Mouse (Mus musculus): ENCODE measurements around the gene Ofcc1. TPM values are rescaled to one million over a fixed set of nuclear protein-coding genes. Genes with fewer than 3 reads are reported as not detected.

The Ofcc1 gene
- total and polyA plus RNA-seq, 3 experiments: 0.27 TPM; not detected in 2

DNA sequence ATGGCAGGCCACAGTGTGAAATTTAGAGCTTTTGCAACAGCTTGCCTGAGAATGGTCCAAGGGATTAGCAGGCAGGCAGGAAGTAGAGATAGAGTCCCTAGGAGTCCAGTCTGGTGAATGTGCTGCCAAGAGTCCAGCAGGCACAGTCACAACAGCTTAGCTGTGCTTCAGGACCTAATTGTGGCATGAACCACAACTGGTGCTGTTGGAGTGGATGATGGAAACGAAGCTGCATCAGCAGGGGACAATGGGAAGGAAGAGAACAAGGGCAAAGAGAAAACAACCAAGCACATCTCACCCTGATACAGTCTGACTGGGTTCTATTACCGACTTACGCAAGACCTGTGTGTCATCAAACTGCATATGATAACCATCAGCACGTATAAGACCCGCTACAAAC, 300.0 kb downstream of the Ofcc1 start:
- Histone ChIP-seq H3K9me3 (replicated peaks) (peaks cover 9% of the 10 kb centered on the region), H3K36me3 (replicated peaks) (no peaks in the 10 kb centered on the region), H3K4me3 (ENCODE audit: low read depth, low read length) (no peak overlapping the region), H3K27me3 (ENCODE audit: insufficient read depth, low read length) (no peaks in the 10 kb centered on the region), H3K4me1 (ENCODE audit: insufficient read depth, low read depth, low read length) (no peaks in the 10 kb centered on the region)
- ATAC-seq (ENCODE audit: extremely low read depth, insufficient number of reproducible peaks, low FRiP score, poor library complexity, severe bottlenecking) (no peak), DNase-seq (ENCODE audit: low spot score) (no peak)
- TF ChIP-seq TAL1 (conservative IDR thresholded peaks at IDR 0.05; ENCODE audit: low read depth, low read length) (no peak), GATA2 (IDR thresholded peaks at IDR 0.05; ENCODE audit: borderline replicate concordance, low read depth, low read length) (no peak), POLR2AphosphoS5 (IDR thresholded peaks at IDR 0.05; ENCODE audit: insufficient replicate concordance, low read depth, low read length) (no peak), CTCF (IDR thresholded peaks at IDR 0.05; ENCODE audit: low read depth, low read length) (no peak), GATA1 (IDR thresholded peaks at IDR 0.05; ENCODE audit: borderline replicate concordance, low read length) (no peak)

DNA sequence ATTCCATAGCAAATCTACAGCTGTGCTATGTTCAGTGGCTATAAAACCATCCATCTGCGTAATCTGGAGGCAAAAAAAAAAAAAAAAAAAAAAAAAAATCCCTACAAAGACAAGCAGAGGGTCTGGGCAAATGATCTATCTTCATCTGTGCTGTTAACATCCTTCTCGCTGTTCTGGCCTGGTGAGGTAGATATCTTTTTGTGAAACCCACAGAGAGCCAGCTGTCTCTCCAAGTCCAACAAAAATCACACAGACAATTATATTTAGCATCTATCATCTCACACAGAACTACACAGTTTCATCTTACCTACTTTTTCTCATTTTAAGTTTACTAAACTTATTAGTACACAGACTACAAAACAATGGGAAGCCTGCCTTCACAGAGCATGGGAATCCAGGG, 323.4 kb downstream of the Ofcc1 start:
- Histone ChIP-seq H3K36me3 (replicated peaks) (no peaks in the 10 kb centered on the region), H3K4me1 (ENCODE audit: insufficient read depth, low read depth, low read length) (no peaks in the 10 kb centered on the region), H3K4me3 (ENCODE audit: low read depth, low read length) (no peak overlapping the region), H3K27me3 (ENCODE audit: insufficient read depth, low read length) (no peaks in the 10 kb centered on the region), H3K9me3 (replicated peaks) (peaks cover 3% of the 10 kb centered on the region; the same call in 1 of the 2 replicates)
- TF ChIP-seq CTCF (IDR thresholded peaks at IDR 0.05; ENCODE audit: low read depth, low read length) (no peak), POLR2AphosphoS5 (IDR thresholded peaks at IDR 0.05; ENCODE audit: insufficient replicate concordance, low read depth, low read length) (no peak)
- no peak for DNase-seq (ENCODE audit: low spot score)
- ATAC-seq (ENCODE audit: extremely low read depth, insufficient number of reproducible peaks, low FRiP score, poor library complexity, severe bottlenecking): no peak

GRCm38 (mm10) chr13:40036981-40037765, 324.1 kb downstream of the Ofcc1 start:
- ATAC-seq (ENCODE audit: extremely low read depth, insufficient number of reproducible peaks, low FRiP score, poor library complexity, severe bottlenecking): no peak
- no peaks in the 10 kb centered on the region for H3K27me3 ChIP-seq (ENCODE audit: insufficient read depth, low read length)
- no peaks in the 10 kb centered on the region for H3K36me3 ChIP-seq (replicated peaks)
- H3K9me3 ChIP-seq (replicated peaks): peaks cover 3% of the 10 kb centered on the region; the same call in 1 of the 2 replicates
- H3K4me1 ChIP-seq (ENCODE audit: insufficient read depth, low read depth, low read length): no peaks in the 10 kb centered on the region
- H3K4me3 ChIP-seq (ENCODE audit: low read depth, low read length): no peak overlapping the region
- no peak for TF ChIP-seq POLR2AphosphoS5 (IDR thresholded peaks at IDR 0.05; ENCODE audit: insufficient replicate concordance, low read depth, low read length)
- no peak for TF ChIP-seq GATA2 (IDR thresholded peaks at IDR 0.05; ENCODE audit: borderline replicate concordance, low read depth, low read length)
- TF ChIP-seq CTCF (IDR thresholded peaks at IDR 0.05; ENCODE audit: low read depth, low read length): no peak
- no peak for TF ChIP-seq TAL1 (conservative IDR thresholded peaks at IDR 0.05; ENCODE audit: low read depth, low read length)
- TF ChIP-seq GATA1 (IDR thresholded peaks at IDR 0.05; ENCODE audit: borderline replicate concordance, low read length): no peak
- DNase-seq (ENCODE audit: low spot score): no peak

- Histone ChIP-seq H3K4me3 (ENCODE audit: low read depth, low read length) (no peak overlapping the region), H3K27me3 (ENCODE audit: insufficient read depth, low read length) (no peaks in the 10 kb centered on the region), H3K9me3 (replicated peaks) (peaks cover 4% of the 10 kb centered on the region; the same call in 1 of the 2 replicates), H3K4me1 (ENCODE audit: insufficient read depth, low read depth, low read length) (no peaks in the 10 kb centered on the region), H3K36me3 (replicated peaks) (no peaks in the 10 kb centered on the region)
- no peak for TF ChIP-seq GATA1 (IDR thresholded peaks at IDR 0.05; ENCODE audit: borderline replicate concordance, low read length)
- no peak for TF ChIP-seq POLR2AphosphoS5 (IDR thresholded peaks at IDR 0.05; ENCODE audit: insufficient replicate concordance, low read depth, low read length)
- no peak for TF ChIP-seq GATA2 (IDR thresholded peaks at IDR 0.05; ENCODE audit: borderline replicate concordance, low read depth, low read length)
- no peak for TF ChIP-seq TAL1 (conservative IDR thresholded peaks at IDR 0.05; ENCODE audit: low read depth, low read length)
- no peak for TF ChIP-seq CTCF (IDR thresholded peaks at IDR 0.05; ENCODE audit: low read depth, low read length)
- ATAC-seq (ENCODE audit: extremely low read depth, insufficient number of reproducible peaks, low FRiP score, poor library complexity, severe bottlenecking) (no peak), DNase-seq (ENCODE audit: low spot score) (no peak)
These were observed 331.8 kb downstream of the Ofcc1 start for GRCm38 (mm10) chr13:40029426-40029825.

- DNase-seq (ENCODE audit: low spot score) (no peak), ATAC-seq (ENCODE audit: extremely low read depth, insufficient number of reproducible peaks, low FRiP score, poor library complexity, severe bottlenecking) (no peak)
- TF ChIP-seq POLR2AphosphoS5 (IDR thresholded peaks at IDR 0.05; ENCODE audit: insufficient replicate concordance, low read depth, low read length) (no peak), GATA1 (IDR thresholded peaks at IDR 0.05; ENCODE audit: borderline replicate concordance, low read length) (no peak), GATA2 (IDR thresholded peaks at IDR 0.05; ENCODE audit: borderline replicate concordance, low read depth, low read length) (no peak), TAL1 (conservative IDR thresholded peaks at IDR 0.05; ENCODE audit: low read depth, low read length) (no peak), CTCF (IDR thresholded peaks at IDR 0.05; ENCODE audit: low read depth, low read length) (no peak)
- H3K27me3 ChIP-seq (ENCODE audit: insufficient read depth, low read length): no peaks in the 10 kb centered on the region
- no peak overlapping the region for H3K4me3 ChIP-seq (ENCODE audit: low read depth, low read length)
- H3K9me3 ChIP-seq (replicated peaks): peaks cover 4% of the 10 kb centered on the region; the same call in 1 of the 2 replicates
- no peaks in the 10 kb centered on the region for H3K4me1 ChIP-seq (ENCODE audit: insufficient read depth, low read depth, low read length)
- H3K36me3 ChIP-seq (replicated peaks): no peaks in the 10 kb centered on the region
These were observed 332.4 kb downstream of the Ofcc1 start for GRCm38 (mm10) chr13:40028827-40029226.

DNA sequence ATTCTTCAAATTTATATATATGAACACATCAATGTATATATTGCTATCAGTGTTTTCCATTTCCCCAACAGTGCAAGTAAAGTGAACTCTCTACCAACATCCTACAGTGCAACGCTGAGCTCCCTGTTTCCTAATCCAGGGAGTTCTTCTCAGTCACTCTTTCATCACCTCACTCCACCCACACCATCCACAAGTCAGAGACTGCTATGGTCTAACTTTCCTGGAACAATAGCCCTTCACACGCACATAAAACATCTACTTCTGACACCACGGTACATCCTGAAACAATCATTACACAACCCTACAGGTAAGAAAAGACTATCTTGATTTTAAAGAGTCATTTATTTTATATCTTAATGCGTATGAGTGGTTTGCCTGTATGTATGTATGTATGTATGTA, 335.4 kb downstream of the Ofcc1 start:
- DNase-seq (ENCODE audit: low spot score) (no peak), ATAC-seq (ENCODE audit: extremely low read depth, insufficient number of reproducible peaks, low FRiP score, poor library complexity, severe bottlenecking) (no peak)
- Histone ChIP-seq H3K4me1 (ENCODE audit: insufficient read depth, low read depth, low read length) (no peaks in the 10 kb centered on the region), H3K27me3 (ENCODE audit: insufficient read depth, low read length) (no peaks in the 10 kb centered on the region), H3K9me3 (replicated peaks) (peaks cover 8% of the 10 kb centered on the region; the same call in 1 of the 2 replicates), H3K36me3 (replicated peaks) (no peaks in the 10 kb centered on the region), H3K4me3 (ENCODE audit: low read depth, low read length) (no peak overlapping the region)
- no peak for TF ChIP-seq GATA1 (IDR thresholded peaks at IDR 0.05; ENCODE audit: borderline replicate concordance, low read length)
- no peak for TF ChIP-seq TAL1 (conservative IDR thresholded peaks at IDR 0.05; ENCODE audit: low read depth, low read length)
- TF ChIP-seq POLR2AphosphoS5 (IDR thresholded peaks at IDR 0.05; ENCODE audit: insufficient replicate concordance, low read depth, low read length): no peak
- no peak for TF ChIP-seq GATA2 (IDR thresholded peaks at IDR 0.05; ENCODE audit: borderline replicate concordance, low read depth, low read length)
- TF ChIP-seq CTCF (IDR thresholded peaks at IDR 0.05; ENCODE audit: low read depth, low read length): no peak

Data from G1E (cell line).